Mouse (Mus musculus): ENCODE measurements around the gene Tsku. TPM values are rescaled to one million over a fixed set of nuclear protein-coding genes. Genes with fewer than 3 reads are reported as not detected.
A peak's percentile ranks its signal among the peaks of the same experiment; 100 is the strongest.

The Tsku gene
- polyA plus RNA-seq, 1 experiment from 2014 or later, result 9.3 TPM

- Histone ChIP-seq H3K4me3 (peak overlapping the region; percentile 16), H3K27me3 (ENCODE audit: poor library complexity, severe bottlenecking) (no peaks in the 10 kb centered on the region; the same call in 1 of the 2 replicates), H3K9me3 (no peaks in the 10 kb centered on the region), H3K4me1 (peaks cover 62% of the 10 kb centered on the region), H3K36me3 (replicated peaks) (peaks cover 48% of the 10 kb centered on the region), H3K27ac (peak overlapping the region; percentile 81)
- DNase-seq (ENCODE audit: extremely low spot score, low spot score), result peak; percentile 39
- 21% methylated on average over 12 of the region's 12 CpGs for WGBS
Measured at GRCm38 (mm10) chr7:98354160-98354920, 6.8 kb downstream of the Tsku start.

GRCm38 (mm10) chr7:98353616-98354015 lies 7.5 kb downstream of the Tsku start:
- WGBS, result 93% methylated on average over 5 of the region's 5 CpGs
- Histone ChIP-seq H3K27me3 (ENCODE audit: poor library complexity, severe bottlenecking) (no peaks in the 10 kb centered on the region), H3K36me3 (replicated peaks) (peaks cover 50% of the 10 kb centered on the region), H3K4me1 (peaks cover 55% of the 10 kb centered on the region), H3K27ac (peak overlapping the region; percentile 81), H3K9me3 (no peaks in the 10 kb centered on the region), H3K4me3 (no peak overlapping the region)
- no peak for DNase-seq (ENCODE audit: extremely low spot score, low spot score)

GRCm38 (mm10) chr7:98351523-98351922 lies 9.6 kb downstream of the Tsku start:
- Histone ChIP-seq H3K36me3 (replicated peaks) (peaks cover 43% of the 10 kb centered on the region), H3K27ac (no peak overlapping the region), H3K4me1 (peaks cover 34% of the 10 kb centered on the region), H3K9me3 (no peaks in the 10 kb centered on the region), H3K4me3 (no peak overlapping the region), H3K27me3 (ENCODE audit: poor library complexity, severe bottlenecking) (no peaks in the 10 kb centered on the region)
- no peak for DNase-seq (ENCODE audit: extremely low spot score, low spot score)
- WGBS, result 94% methylated on average over 3 of the region's 3 CpGs

GRCm38 (mm10) chr7:98349821-98350220 lies 11.3 kb downstream of the Tsku start:
- peak; percentile 12 for DNase-seq (ENCODE audit: extremely low spot score, low spot score)
- no peaks in the 10 kb centered on the region for H3K9me3 ChIP-seq
- no peak overlapping the region for H3K27ac ChIP-seq
- no peaks in the 10 kb centered on the region for H3K27me3 ChIP-seq (ENCODE audit: poor library complexity, severe bottlenecking)
- no peak overlapping the region for H3K4me3 ChIP-seq
- H3K4me1 ChIP-seq, result peaks cover 17% of the 10 kb centered on the region
- H3K36me3 ChIP-seq (replicated peaks), result peaks cover 41% of the 10 kb centered on the region
- WGBS, result 95% methylated on average over 6 of the region's 6 CpGs

GRCm38 (mm10) chr7:98349096-98349495 lies 12.0 kb downstream of the Tsku start:
- no peak overlapping the region for H3K27ac ChIP-seq
- DNase-seq (ENCODE audit: extremely low spot score, low spot score), result peak; percentile 81
- 18% methylated on average over 5 of the region's 5 CpGs for WGBS
- H3K27me3 ChIP-seq (ENCODE audit: poor library complexity, severe bottlenecking), result no peaks in the 10 kb centered on the region; the same call in 1 of the 2 replicates
- H3K36me3 ChIP-seq (replicated peaks), result peaks cover 41% of the 10 kb centered on the region
- peaks cover 10% of the 10 kb centered on the region for H3K4me1 ChIP-seq
- no peak overlapping the region for H3K4me3 ChIP-seq
- H3K9me3 ChIP-seq, result no peaks in the 10 kb centered on the region

GRCm38 (mm10) chr7:98348043-98348442 lies 13.1 kb downstream of the Tsku start:
- H3K27me3 ChIP-seq (ENCODE audit: poor library complexity, severe bottlenecking), result peaks cover 8% of the 10 kb centered on the region
- H3K4me1 ChIP-seq, result no peaks in the 10 kb centered on the region
- 69% methylated on average over 7 of the region's 7 CpGs for WGBS
- H3K9me3 ChIP-seq, result no peaks in the 10 kb centered on the region
- H3K4me3 ChIP-seq, result no peak overlapping the region
- H3K27ac ChIP-seq, result no peak overlapping the region
- peak; percentile 59 for DNase-seq (ENCODE audit: extremely low spot score, low spot score)
- H3K36me3 ChIP-seq (replicated peaks), result peaks cover 39% of the 10 kb centered on the region

GRCm38 (mm10) chr7:98347471-98347870 lies 13.7 kb downstream of the Tsku start:
- H3K27me3 ChIP-seq (ENCODE audit: poor library complexity, severe bottlenecking), result peaks cover 14% of the 10 kb centered on the region
- H3K9me3 ChIP-seq, result no peaks in the 10 kb centered on the region
- no peak overlapping the region for H3K27ac ChIP-seq
- peaks cover 33% of the 10 kb centered on the region for H3K36me3 ChIP-seq (replicated peaks)
- H3K4me3 ChIP-seq, result no peak overlapping the region
- peaks cover 3% of the 10 kb centered on the region; the same call in 1 of the 2 replicates for H3K4me1 ChIP-seq
- 89% methylated on average over 5 of the region's 5 CpGs for WGBS
- no peak for DNase-seq (ENCODE audit: extremely low spot score, low spot score)

- peaks cover 10% of the 10 kb centered on the region for H3K36me3 ChIP-seq (replicated peaks)
- 66% methylated on average over 6 of the region's 6 CpGs for WGBS
- DNase-seq (ENCODE audit: extremely low spot score, low spot score), result no peak
- no peak overlapping the region for H3K27ac ChIP-seq
- peaks cover 17% of the 10 kb centered on the region for H3K4me1 ChIP-seq
- peaks cover 22% of the 10 kb centered on the region for H3K27me3 ChIP-seq (ENCODE audit: poor library complexity, severe bottlenecking)
- no peaks in the 10 kb centered on the region for H3K9me3 ChIP-seq
- H3K4me3 ChIP-seq, result no peak overlapping the region
Measured at GRCm38 (mm10) chr7:98345036-98345435, 16.1 kb downstream of the Tsku start.

GRCm38 (mm10) chr7:98344361-98344760 lies 16.8 kb downstream of the Tsku start:
- Histone ChIP-seq H3K4me3 (no peak overlapping the region), H3K27me3 (ENCODE audit: poor library complexity, severe bottlenecking) (peaks cover 22% of the 10 kb centered on the region), H3K36me3 (replicated peaks) (0 out of 2 replicates have a peak, but pooled peaks cover 3% of the 10 kb centered on the region), H3K27ac (no peak overlapping the region), H3K9me3 (no peaks in the 10 kb centered on the region), H3K4me1 (peaks cover 17% of the 10 kb centered on the region)
- 26% methylated on average over 3 of the region's 3 CpGs for WGBS
- DNase-seq (ENCODE audit: extremely low spot score, low spot score), result peak; percentile 48

GRCm38 (mm10) chr7:98342249-98342648 lies 18.9 kb downstream of the Tsku start:
- H3K9me3 ChIP-seq, result no peaks in the 10 kb centered on the region
- 56% methylated on average over 3 of the region's 3 CpGs for WGBS
- no peak overlapping the region for H3K27ac ChIP-seq
- H3K4me1 ChIP-seq, result peaks cover 17% of the 10 kb centered on the region
- H3K27me3 ChIP-seq (ENCODE audit: poor library complexity, severe bottlenecking), result peaks cover 22% of the 10 kb centered on the region
- H3K4me3 ChIP-seq, result no peak overlapping the region
- no peak for DNase-seq (ENCODE audit: extremely low spot score, low spot score)
- no peaks in the 10 kb centered on the region for H3K36me3 ChIP-seq (replicated peaks)

GRCm38 (mm10) chr7:98341475-98341874 lies 19.7 kb downstream of the Tsku start:
- Histone ChIP-seq H3K27ac (peak overlapping the region; percentile 73), H3K9me3 (no peaks in the 10 kb centered on the region), H3K36me3 (replicated peaks) (no peaks in the 10 kb centered on the region), H3K27me3 (ENCODE audit: poor library complexity, severe bottlenecking) (peaks cover 22% of the 10 kb centered on the region), H3K4me1 (peaks cover 17% of the 10 kb centered on the region), H3K4me3 (peak overlapping the region; percentile 49)
- WGBS, result 4% methylated on average over 13 of the region's 13 CpGs
- DNase-seq (ENCODE audit: extremely low spot score, low spot score), result peak; percentile 87

- Histone ChIP-seq H3K27me3 (ENCODE audit: poor library complexity, severe bottlenecking) (peaks cover 22% of the 10 kb centered on the region), H3K9me3 (no peaks in the 10 kb centered on the region), H3K4me1 (peaks cover 17% of the 10 kb centered on the region), H3K4me3 (no peak overlapping the region), H3K27ac (no peak overlapping the region), H3K36me3 (replicated peaks) (no peaks in the 10 kb centered on the region)
- no peak for DNase-seq (ENCODE audit: extremely low spot score, low spot score)
- WGBS, result 83% methylated on average over 5 of the region's 5 CpGs
Measured at GRCm38 (mm10) chr7:98340343-98340742, 20.8 kb downstream of the Tsku start.

- no peaks in the 10 kb centered on the region for H3K27me3 ChIP-seq (ENCODE audit: poor library complexity, severe bottlenecking)
- no peaks in the 10 kb centered on the region for H3K4me1 ChIP-seq
- 84% methylated on average over 3 of the region's 3 CpGs for WGBS
- H3K4me3 ChIP-seq, result no peak overlapping the region
- H3K9me3 ChIP-seq, result no peaks in the 10 kb centered on the region
- no peak overlapping the region for H3K27ac ChIP-seq
- DNase-seq (ENCODE audit: extremely low spot score, low spot score), result no peak
- no peaks in the 10 kb centered on the region for H3K36me3 ChIP-seq (replicated peaks)
Measured at GRCm38 (mm10) chr7:98333987-98334386, 27.1 kb downstream of the Tsku start.

Measured in forebrain, embryonic 10.5 days (tissue).